Mouse (Mus musculus) intestine, embryonic 15.5 days (tissue): Measurements from ENCODE around the gene Serinc1. TPM values are rescaled to one million over a fixed set of nuclear protein-coding genes. Genes with fewer than 3 reads are reported as not detected.
"Not testable (repeated sequence)": the region's sequence is repeated elsewhere in the genome, so short reads cannot be mapped to it uniquely, and the experiment has no call there.

Source experiments
- ATAC-seq: fragments of 200-750 bp; cut with Nextera tagmentation; 2 replicates; pipeline ENCODE4 v1.8.0; 2017; ENCODE audit warnings: moderate TSS enrichment, moderate library complexity
- H3K27ac ChIP-seq: fragments of 300-500 bp; sonication (generic); 2 replicates; pipeline ENCODE4 v1.5.1; 2015; ENCODE audit warnings: mild to moderate bottlenecking, inconsistent platforms
- H3K27me3 ChIP-seq: fragments of 300-500 bp; sonication (generic); replicated peaks from 2 replicates; pipeline ENCODE4 v1.6.1; 2015; ENCODE audit warnings: inconsistent platforms
- H3K36me3 ChIP-seq: fragments of 300-500 bp; sonication (generic); 2 replicates; pipeline ENCODE4 v1.6.1; 2015; ENCODE audit warnings: inconsistent platforms
- H3K4me1 ChIP-seq: fragments of 300-500 bp; sonication (generic); replicated peaks from 2 replicates; pipeline ENCODE4 v1.6.1; 2015; ENCODE audit warnings: inconsistent platforms
- H3K4me2 ChIP-seq: fragments of 300-500 bp; sonication (generic); replicated peaks from 2 replicates; pipeline ENCODE4 v1.6.1; 2015; ENCODE audit warnings: mild to moderate bottlenecking, inconsistent platforms
- H3K4me3 ChIP-seq: fragments of 300-500 bp; sonication (generic); replicated peaks from 2 replicates; pipeline ENCODE4 v1.5.1; 2015; ENCODE audit warnings: inconsistent platforms
- H3K9ac ChIP-seq: fragments of 300-500 bp; sonication (generic); 2 replicates; pipeline ENCODE4 v1.6.1; 2015; ENCODE audit warnings: inconsistent platforms
- H3K9me3 ChIP-seq: fragments of 300-500 bp; sonication (generic); 2 replicates; pipeline ENCODE4 v1.6.1; 2016; ENCODE audit warnings: inconsistent platforms
- WGBS: fragments of 180-500 bp; shearing (Covaris S2); methylation state at CpG from one replicate; pipeline ENCODE4 v1.1.7; 2015; 5-methylcytosine and 5-hydroxymethylcytosine counted together
- polyA plus RNA-seq: library from polyadenylated mRNA; unstranded; fragments of >200 nt; fragmentation: Nextera tagmentation; extraction: Ambion mirVana; gene quantifications from 2 replicates; pipeline ENCODE4 v1.2.1, GENCODE M21; 2015

Gene Serinc1
- 111 and 127 TPM in 2 replicates for polyA plus RNA-seq

GRCm38 (mm10) chr10:57532218-57533101, at the start of gene Serinc1:
TSS of gene Serinc1 (minus strand) at chr10:57532530.
- Histone ChIP-seq H3K4me2 (peak within 1 kb of the TSS; percentile 59), H3K27ac (peak within 1 kb of the TSS; percentile 90), H3K4me3 (peak within 1 kb of the TSS; percentile 89), H3K36me3 (no peaks in the 10 kb centered on the region), H3K4me1 (0 out of 2 replicates have a peak, but pooled peaks cover 2% of the 10 kb centered on the region), H3K9ac (peak within 1 kb of the TSS; percentile 87), H3K9me3 (no peaks in the 10 kb centered on the region), H3K27me3 (no peaks in the 10 kb centered on the region)
- ATAC-seq = peak; percentile 100
- WGBS = 12% methylated on average over 49 of the region's 49 CpGs

GRCm38 (mm10) chr10:57576721-57577120, 44.4 kb upstream of the Serinc1 start:
- Histone ChIP-seq H3K27ac (no peak overlapping the region), H3K4me2 (no peak overlapping the region), H3K36me3 (no peaks in the 10 kb centered on the region), H3K4me1 (no peaks in the 10 kb centered on the region), H3K9me3 (no peaks in the 10 kb centered on the region), H3K4me3 (no peak overlapping the region), H3K27me3 (no peaks in the 10 kb centered on the region), H3K9ac (no peak overlapping the region)
- WGBS = 75% methylated on average over 2 of the region's 2 CpGs
- ATAC-seq = no peak

- no peak for ATAC-seq
- H3K4me1 ChIP-seq = no peaks in the 10 kb centered on the region
- H3K4me3 ChIP-seq = no peak overlapping the region
- no peak overlapping the region for H3K27ac ChIP-seq
- H3K9ac ChIP-seq = no peak overlapping the region
- WGBS = 64% methylated on average over 4 of the region's 4 CpGs
- H3K9me3 ChIP-seq = no peaks in the 10 kb centered on the region
- no peak overlapping the region for H3K4me2 ChIP-seq
- H3K36me3 ChIP-seq = no peaks in the 10 kb centered on the region
- no peaks in the 10 kb centered on the region for H3K27me3 ChIP-seq
These were observed 39.8 kb upstream of the Serinc1 start for GRCm38 (mm10) chr10:57572130-57572529.

GRCm38 (mm10) chr10:57571211-57571730, 38.9 kb upstream of the Serinc1 start:
- Histone ChIP-seq H3K9me3 (no peaks in the 10 kb centered on the region), H3K36me3 (no peaks in the 10 kb centered on the region), H3K27ac (no peak overlapping the region), H3K4me3 (no peak overlapping the region), H3K4me2 (no peak overlapping the region), H3K9ac (no peak overlapping the region), H3K27me3 (no peaks in the 10 kb centered on the region), H3K4me1 (no peaks in the 10 kb centered on the region)
- 40% methylated on average over 8 of the region's 8 CpGs for WGBS
- no peak for ATAC-seq

- Histone ChIP-seq H3K4me1 (no peaks in the 10 kb centered on the region), H3K9me3 (no peaks in the 10 kb centered on the region), H3K36me3 (no peaks in the 10 kb centered on the region), H3K27ac (no peak overlapping the region), H3K4me2 (no peak overlapping the region), H3K27me3 (no peaks in the 10 kb centered on the region), H3K4me3 (no peak overlapping the region), H3K9ac (no peak overlapping the region)
- ATAC-seq = no peak
- 82% methylated on average over 13 of the region's 13 CpGs for WGBS
These were observed 36.9 kb upstream of the Serinc1 start for GRCm38 (mm10) chr10:57569023-57569931.

- Histone ChIP-seq H3K27me3 (no peaks in the 10 kb centered on the region), H3K9me3 (no peaks in the 10 kb centered on the region), H3K36me3 (no peaks in the 10 kb centered on the region), H3K4me1 (no peaks in the 10 kb centered on the region), H3K27ac (no peak overlapping the region), H3K9ac (no peak overlapping the region), H3K4me2 (no peak overlapping the region), H3K4me3 (no peak overlapping the region)
- ATAC-seq = no peak
- WGBS = 60% methylated on average over 1 of the region's 1 CpGs
These were observed 33.9 kb upstream of the Serinc1 start for GRCm38 (mm10) chr10:57566221-57566620.

GRCm38 (mm10) chr10:57557597-57557996, 25.3 kb upstream of the Serinc1 start:
- Histone ChIP-seq H3K36me3 (no peaks in the 10 kb centered on the region), H3K9me3 (no peaks in the 10 kb centered on the region), H3K27me3 (no peaks in the 10 kb centered on the region), H3K9ac (no peak overlapping the region), H3K27ac (no peak overlapping the region), H3K4me2 (no peak overlapping the region), H3K4me1 (no peaks in the 10 kb centered on the region), H3K4me3 (no peak overlapping the region)
- no peak for ATAC-seq
- whole genome bisulfite sequencing = 67% methylated on average over 5 of the region's 5 CpGs

GRCm38 (mm10) chr10:57553719-57554118, 21.4 kb upstream of the Serinc1 start:
- Histone ChIP-seq H3K9me3 (no peaks in the 10 kb centered on the region), H3K4me2 (no peak overlapping the region), H3K27me3 (no peaks in the 10 kb centered on the region), H3K27ac (no peak overlapping the region), H3K4me3 (no peak overlapping the region), H3K9ac (no peak overlapping the region), H3K4me1 (no peaks in the 10 kb centered on the region), H3K36me3 (no peaks in the 10 kb centered on the region)
- no peak for ATAC-seq
- WGBS = 81% methylated on average over 1 of the region's 1 CpGs

- no peaks in the 10 kb centered on the region for H3K9me3 ChIP-seq
- WGBS = 81% methylated on average over 4 of the region's 4 CpGs
- no peaks in the 10 kb centered on the region for H3K4me1 ChIP-seq
- H3K4me3 ChIP-seq = no peak overlapping the region
- no peak for ATAC-seq
- no peak overlapping the region for H3K4me2 ChIP-seq
- no peak overlapping the region for H3K9ac ChIP-seq
- H3K36me3 ChIP-seq = no peaks in the 10 kb centered on the region
- H3K27ac ChIP-seq = no peak overlapping the region
- no peaks in the 10 kb centered on the region for H3K27me3 ChIP-seq
These were observed 17.3 kb upstream of the Serinc1 start for GRCm38 (mm10) chr10:57549631-57550030.

GRCm38 (mm10) chr10:57543890-57544289, 11.6 kb upstream of the Serinc1 start:
- not testable (repeated sequence) for H3K4me1 ChIP-seq, H3K27ac ChIP-seq, H3K4me2 ChIP-seq, H3K27me3 ChIP-seq, H3K9me3 ChIP-seq, H3K36me3 ChIP-seq, ATAC-seq, H3K4me3 ChIP-seq, H3K9ac ChIP-seq
- WGBS = 85% methylated on average over 9 of the region's 9 CpGs

- WGBS = 2% methylated on average over 28 of the region's 28 CpGs
- no peak for ATAC-seq
- H3K9me3 ChIP-seq = no peaks in the 10 kb centered on the region
- H3K4me1 ChIP-seq = 0 out of 2 replicates have a peak, but pooled peaks cover 2% of the 10 kb centered on the region
- peak overlapping the region; percentile 90 for H3K27ac ChIP-seq
- no peaks in the 10 kb centered on the region for H3K36me3 ChIP-seq
- H3K4me2 ChIP-seq = peak overlapping the region; percentile 59
- H3K9ac ChIP-seq = peak overlapping the region; percentile 87
- peak overlapping the region; percentile 89 for H3K4me3 ChIP-seq
- no peaks in the 10 kb centered on the region for H3K27me3 ChIP-seq
These were observed 613 bp downstream of the Serinc1 start for GRCm38 (mm10) chr10:57531616-57532217.

- H3K9me3 ChIP-seq = no peaks in the 10 kb centered on the region
- no peak overlapping the region for H3K27ac ChIP-seq
- no peaks in the 10 kb centered on the region for H3K27me3 ChIP-seq
- H3K4me3 ChIP-seq = peak overlapping the region; percentile 89
- no peak overlapping the region for H3K9ac ChIP-seq
- no peak for ATAC-seq
- H3K36me3 ChIP-seq = no peaks in the 10 kb centered on the region
- 68% methylated on average over 2 of the region's 2 CpGs for WGBS
- H3K4me2 ChIP-seq = peak overlapping the region; percentile 59
- 0 out of 2 replicates have a peak, but pooled peaks cover 2% of the 10 kb centered on the region for H3K4me1 ChIP-seq
These were observed 1.3 kb downstream of the Serinc1 start for GRCm38 (mm10) chr10:57531076-57531475.
